Mouse (Mus musculus) testis, adult 2 months (tissue): ENCODE results near the gene Rab40c.

Experiments
- CTCF ChIP-seq: fragments of 200-500 bp; IDR thresholded peaks from 2 replicates; pipeline ENCODE4 v1.5.1; 2012; ENCODE audit warnings: low read depth, mild to moderate bottlenecking, inconsistent platforms, low read length, moderate library complexity; ENCODE audit not compliant: control insufficient read depth, insufficient read depth, insufficient replicate concordance
- POLR2A ChIP-seq: fragments of 200-500 bp; IDR thresholded peaks from 2 replicates; pipeline ENCODE4 v1.6.1; 2012; ENCODE audit warnings: low read depth, mild to moderate bottlenecking, inconsistent platforms, low read length, moderate library complexity; ENCODE audit not compliant: control insufficient read depth

- TF ChIP-seq CTCF: no peak
- no peak for TF ChIP-seq POLR2A
Observed at GRCm38 (mm10) chr17:25867836-25868600, 51.5 kb downstream of the Rab40c start.
